Mouse (Mus musculus) embryonic facial prominence, embryonic 15.5 days (tissue): ENCODE results near the gene Pcsk6. TPM values are rescaled to one million over a fixed set of nuclear protein-coding genes. Genes with fewer than 3 reads are reported as not detected.

Experiments
- ATAC-seq: fragments of 200-750 bp; cut with Nextera tagmentation; 2 replicates; pipeline ENCODE4 v1.8.0; 2017; ENCODE audit warnings: low read depth, moderate TSS enrichment; ENCODE audit not compliant: insufficient number of reproducible peaks, low FRiP score, low TSS enrichment
- H3K27ac ChIP-seq: fragments of 300-500 bp; sonication (generic); replicated peaks from 2 replicates; pipeline ENCODE4 v1.5.1; 2015; ENCODE audit warnings: mild to moderate bottlenecking, inconsistent platforms
- H3K27me3 ChIP-seq: fragments of 300-500 bp; sonication (generic); 2 replicates; pipeline ENCODE4 v1.6.1; 2015; ENCODE audit warnings: inconsistent platforms
- H3K36me3 ChIP-seq: fragments of 300-500 bp; sonication (generic); 2 replicates; pipeline ENCODE4 v1.6.1; 2015; ENCODE audit warnings: mild to moderate bottlenecking, inconsistent platforms
- H3K4me1 ChIP-seq: fragments of 300-500 bp; sonication (generic); 2 replicates; pipeline ENCODE4 v1.6.1; 2015; ENCODE audit warnings: inconsistent platforms
- H3K4me2 ChIP-seq: fragments of 300-500 bp; sonication (generic); replicated peaks from 2 replicates; pipeline ENCODE4 v1.6.1; 2015; ENCODE audit warnings: mild to moderate bottlenecking, inconsistent platforms
- H3K4me3 ChIP-seq: fragments of 300-500 bp; sonication (generic); replicated peaks from 2 replicates; pipeline ENCODE4 v1.5.1; 2015; ENCODE audit warnings: mild to moderate bottlenecking, inconsistent platforms
- H3K9ac ChIP-seq: fragments of 300-500 bp; sonication (generic); 2 replicates; pipeline ENCODE4 v1.6.1; 2015; ENCODE audit warnings: inconsistent platforms
- H3K9me3 ChIP-seq: fragments of 300-500 bp; sonication (generic); replicated peaks from 2 replicates; pipeline ENCODE4 v1.6.1; 2016; ENCODE audit warnings: inconsistent platforms
- WGBS: fragments of 180-500 bp; shearing (Covaris S2); methylation state at CpG from one replicate; pipeline ENCODE4 v1.1.7; 2015; 5-methylcytosine and 5-hydroxymethylcytosine counted together
- polyA plus RNA-seq: library from polyadenylated mRNA; unstranded; fragments of >200 nt; fragmentation: Nextera tagmentation; extraction: Ambion mirVana; gene quantifications from 2 replicates; pipeline ENCODE4 v1.2.1, GENCODE M21; 2015

Gene Pcsk6
- polyA plus RNA-seq, 1 experiment from 2014 or later, result 8.5 TPM

DNA sequence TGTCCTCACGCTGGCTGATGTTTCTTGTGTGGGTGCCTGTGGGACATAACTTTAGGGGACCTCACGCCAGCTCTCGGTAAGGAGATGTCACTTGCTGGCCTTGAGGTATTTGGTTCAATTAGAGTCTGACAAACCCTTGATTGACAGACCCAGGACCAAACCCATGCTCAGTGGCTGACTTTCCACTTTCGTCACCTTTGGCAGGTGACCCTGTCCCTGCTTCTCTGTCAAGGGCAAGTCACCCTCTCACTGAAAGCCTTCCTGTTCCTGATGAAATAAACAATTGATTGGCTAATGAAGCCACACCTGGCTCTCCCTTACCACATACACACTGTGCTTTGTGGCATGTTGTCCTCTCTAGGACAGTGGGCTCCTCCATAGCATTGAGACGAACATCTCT is 8.3 kb downstream of the Pcsk6 start:
- no peak for ATAC-seq
- whole genome bisulfite sequencing, result 79% methylated on average over 5 of the region's 5 CpGs
- no peak overlapping the region for H3K4me3 ChIP-seq

DNA sequence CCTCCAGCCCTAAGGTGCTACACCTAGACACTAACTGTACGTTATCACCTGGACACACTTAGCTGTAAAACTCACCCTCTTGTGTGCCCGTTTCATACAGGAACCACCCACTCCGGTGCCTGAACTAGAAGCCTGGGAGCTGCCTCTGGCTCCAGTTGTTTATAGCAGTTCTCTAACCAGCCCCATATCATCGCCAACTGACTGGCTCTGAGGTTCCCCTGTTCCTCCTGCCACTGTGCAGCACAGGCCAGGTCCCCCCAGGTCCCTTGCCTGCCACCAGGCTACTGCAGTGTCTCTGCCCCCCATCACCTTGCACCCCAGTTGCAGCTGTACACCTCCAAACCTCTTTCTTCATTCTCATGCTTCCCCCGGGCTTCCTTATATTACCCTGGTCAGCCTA is 8.7 kb downstream of the Pcsk6 start:
- Histone ChIP-seq H3K4me1 (peaks cover 13% of the 10 kb centered on the region; the same call in 1 of the 2 replicates), H3K27me3 (no peaks in the 10 kb centered on the region; the same call in 1 of the 2 replicates), H3K27ac (no peak overlapping the region), H3K9ac (no peak overlapping the region), H3K9me3 (no peaks in the 10 kb centered on the region), H3K4me3 (no peak overlapping the region), H3K4me2 (no peak overlapping the region), H3K36me3 (no peaks in the 10 kb centered on the region)
- WGBS, result 80% methylated on average over 5 of the region's 5 CpGs
- ATAC-seq, result no peak

More for the DNA sequence above, 8.3 kb downstream of the Pcsk6 start:
- no peak overlapping the region for H3K27ac ChIP-seq
- H3K4me1 ChIP-seq, result peaks cover 13% of the 10 kb centered on the region; the same call in 1 of the 2 replicates
- H3K4me2 ChIP-seq, result no peak overlapping the region
- H3K27me3 ChIP-seq, result peaks cover 3% of the 10 kb centered on the region; the same call in 1 of the 2 replicates
- H3K9me3 ChIP-seq, result no peaks in the 10 kb centered on the region
- no peaks in the 10 kb centered on the region for H3K36me3 ChIP-seq
- no peak overlapping the region for H3K9ac ChIP-seq

DNA sequence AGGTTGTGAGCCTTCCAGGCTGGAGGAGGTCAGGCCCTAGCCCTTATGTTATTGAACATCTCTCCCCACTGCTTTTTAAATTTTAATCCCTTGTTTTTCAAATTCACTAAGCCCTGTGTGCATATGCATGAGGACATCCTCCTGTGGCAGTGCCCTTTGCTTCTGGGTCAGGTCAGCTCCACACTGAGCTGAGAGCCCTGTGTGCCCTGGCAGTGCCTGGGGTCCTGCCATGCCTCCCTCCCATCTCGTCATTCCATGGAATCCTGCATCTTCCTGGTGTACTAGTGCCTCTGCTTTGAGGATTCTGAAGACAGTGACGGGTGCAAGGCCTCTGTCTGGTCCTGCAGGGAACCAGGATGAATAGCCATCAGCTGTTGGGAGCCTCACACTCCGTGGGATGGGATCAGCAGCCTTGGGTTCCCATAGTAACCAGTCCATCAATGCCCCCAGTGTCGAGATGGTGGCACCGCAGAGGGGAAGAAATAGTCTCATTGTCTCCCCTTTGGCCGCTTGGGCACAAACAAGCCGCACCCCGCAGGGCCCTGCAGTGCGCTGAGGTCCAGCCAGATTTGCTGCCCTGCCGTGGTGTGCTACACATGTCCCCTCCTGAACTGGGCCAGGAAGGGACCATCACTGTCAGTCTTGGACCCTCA is 9.5 kb downstream of the Pcsk6 start:
- Histone ChIP-seq H3K36me3 (no peaks in the 10 kb centered on the region), H3K4me1 (peaks cover 13% of the 10 kb centered on the region; the same call in 1 of the 2 replicates), H3K9ac (no peak overlapping the region), H3K4me3 (no peak overlapping the region), H3K4me2 (no peak overlapping the region), H3K27ac (no peak overlapping the region), H3K27me3 (no peaks in the 10 kb centered on the region; the same call in 1 of the 2 replicates), H3K9me3 (no peaks in the 10 kb centered on the region)
- WGBS, result 46% methylated on average over 10 of the region's 10 CpGs
- ATAC-seq, result no peak

DNA sequence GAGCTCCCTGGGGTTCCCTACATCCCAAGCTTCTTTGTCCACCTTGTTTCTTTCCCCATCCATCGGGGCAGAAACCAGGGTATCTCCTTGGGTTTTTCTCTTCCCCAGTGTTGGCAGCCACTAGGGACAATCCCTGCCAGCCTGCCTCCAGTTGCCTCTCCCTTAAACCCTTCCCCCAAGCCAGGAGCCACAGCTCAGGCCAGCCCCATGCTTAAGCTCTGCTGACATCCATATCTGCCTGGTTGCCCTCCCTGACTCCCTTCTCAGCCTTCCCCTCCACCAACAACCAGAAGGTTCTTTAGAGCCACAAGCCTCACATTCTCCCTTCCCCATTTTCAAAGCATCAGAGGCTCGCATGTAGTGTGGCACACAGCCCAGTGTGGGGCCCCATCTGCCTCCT is 10.3 kb downstream of the Pcsk6 start:
- WGBS, result 59% methylated on average over 2 of the region's 2 CpGs

DNA sequence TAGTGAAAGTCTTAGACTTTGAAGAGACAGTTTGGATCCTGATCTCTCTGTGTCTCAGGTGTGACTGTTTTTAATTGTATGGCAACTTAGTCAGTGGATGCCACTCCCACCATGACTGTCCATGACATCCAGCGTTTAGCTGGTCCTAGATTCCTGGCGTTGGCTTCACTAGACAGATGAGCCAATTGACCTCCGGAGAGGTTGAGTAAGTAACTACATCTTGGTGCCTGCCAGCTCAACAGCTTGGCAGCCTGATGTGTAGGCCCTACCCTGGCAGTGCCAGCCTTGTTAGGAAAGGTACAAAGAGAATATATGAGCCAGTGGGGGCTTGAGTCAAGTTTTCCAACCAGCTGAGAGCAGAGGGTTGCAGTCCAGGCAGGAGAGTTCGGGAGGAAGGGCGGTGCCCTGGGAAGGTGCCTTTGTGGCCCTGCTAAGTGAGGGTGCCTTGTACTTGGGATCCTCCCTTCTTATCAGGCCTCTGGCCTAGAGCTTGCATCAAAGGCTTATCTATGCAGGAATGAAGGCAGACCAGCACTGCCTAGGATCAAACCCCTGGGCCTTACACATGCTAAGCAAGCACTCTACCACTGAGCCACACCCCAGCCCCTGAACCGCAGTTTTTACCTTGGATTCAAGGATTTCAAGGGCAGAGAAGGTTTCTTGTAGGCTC is 11.8 kb downstream of the Pcsk6 start:
- Histone ChIP-seq H3K27me3 (no peaks in the 10 kb centered on the region; the same call in 1 of the 2 replicates), H3K4me1 (peaks cover 15% of the 10 kb centered on the region; the same call in 1 of the 2 replicates), H3K9ac (no peak overlapping the region), H3K27ac (no peak overlapping the region), H3K4me2 (no peak overlapping the region), H3K36me3 (no peaks in the 10 kb centered on the region), H3K9me3 (no peaks in the 10 kb centered on the region), H3K4me3 (no peak overlapping the region)
- WGBS, result 85% methylated on average over 6 of the region's 6 CpGs
- no peak for ATAC-seq

More for the DNA sequence above, 10.3 kb downstream of the Pcsk6 start:
- no peak for ATAC-seq
- H3K36me3 ChIP-seq, result no peaks in the 10 kb centered on the region
- no peak overlapping the region for H3K4me3 ChIP-seq
- H3K27me3 ChIP-seq, result no peaks in the 10 kb centered on the region; the same call in 1 of the 2 replicates
- H3K4me2 ChIP-seq, result no peak overlapping the region
- H3K9ac ChIP-seq, result no peak overlapping the region
- H3K9me3 ChIP-seq, result no peaks in the 10 kb centered on the region
- no peak overlapping the region for H3K27ac ChIP-seq
- peaks cover 13% of the 10 kb centered on the region; the same call in 1 of the 2 replicates for H3K4me1 ChIP-seq

DNA sequence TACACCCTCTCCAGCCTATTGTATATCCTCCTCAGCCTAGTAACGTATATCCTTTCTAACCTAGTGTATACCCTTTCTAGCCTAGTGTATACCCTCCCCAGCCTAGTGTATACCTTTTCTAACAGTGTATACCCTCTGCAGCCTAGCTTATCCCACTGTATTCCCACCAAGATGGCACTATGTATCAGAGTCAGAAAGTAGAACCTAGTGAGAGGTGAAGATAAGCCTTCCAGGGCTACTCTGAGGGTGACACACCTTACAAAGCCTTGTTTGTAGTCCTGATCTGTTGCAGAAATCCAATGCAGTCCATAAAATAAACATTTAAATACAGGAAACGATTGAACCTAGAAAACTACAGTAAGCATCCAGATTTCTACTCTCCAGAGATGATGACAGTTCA is 12.4 kb downstream of the Pcsk6 start:
- no peak for ATAC-seq
- no peaks in the 10 kb centered on the region; the same call in 1 of the 2 replicates for H3K27me3 ChIP-seq
- no peak overlapping the region for H3K4me3 ChIP-seq
- H3K4me2 ChIP-seq, result no peak overlapping the region
- H3K27ac ChIP-seq, result no peak overlapping the region
- no peaks in the 10 kb centered on the region for H3K36me3 ChIP-seq
- H3K9ac ChIP-seq, result no peak overlapping the region
- 71% methylated on average over 2 of the region's 2 CpGs for WGBS
- H3K4me1 ChIP-seq, result peaks cover 16% of the 10 kb centered on the region; the same call in 1 of the 2 replicates
- no peaks in the 10 kb centered on the region for H3K9me3 ChIP-seq

DNA sequence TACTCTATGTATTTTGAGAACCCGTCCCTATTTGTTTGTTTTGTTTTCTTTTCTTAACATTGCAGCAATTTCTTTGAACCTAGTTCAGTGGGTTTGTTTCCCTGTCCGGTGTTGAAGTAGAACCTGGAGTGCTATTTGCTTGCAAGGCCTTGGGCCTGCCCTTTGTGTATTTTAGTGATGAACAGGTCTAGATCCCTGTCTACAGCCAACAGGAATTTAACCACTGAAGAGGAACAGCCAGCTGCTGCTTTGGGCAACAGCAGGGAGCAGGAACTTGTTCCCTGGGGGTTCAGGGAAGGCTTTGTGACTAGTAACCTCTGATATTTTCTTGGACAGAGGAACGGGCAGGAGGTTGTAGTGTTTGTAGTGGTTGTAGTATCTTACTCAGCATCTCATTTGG is 15.1 kb downstream of the Pcsk6 start:
- no peak overlapping the region for H3K27ac ChIP-seq
- 67% methylated on average over 3 of the region's 3 CpGs for WGBS
- ATAC-seq, result no peak
- no peak overlapping the region for H3K9ac ChIP-seq
- H3K27me3 ChIP-seq, result no peaks in the 10 kb centered on the region
- no peak overlapping the region for H3K4me2 ChIP-seq
- H3K4me3 ChIP-seq, result no peak overlapping the region
- H3K4me1 ChIP-seq, result peaks cover 23% of the 10 kb centered on the region
- no peaks in the 10 kb centered on the region for H3K9me3 ChIP-seq
- H3K36me3 ChIP-seq, result no peaks in the 10 kb centered on the region

DNA sequence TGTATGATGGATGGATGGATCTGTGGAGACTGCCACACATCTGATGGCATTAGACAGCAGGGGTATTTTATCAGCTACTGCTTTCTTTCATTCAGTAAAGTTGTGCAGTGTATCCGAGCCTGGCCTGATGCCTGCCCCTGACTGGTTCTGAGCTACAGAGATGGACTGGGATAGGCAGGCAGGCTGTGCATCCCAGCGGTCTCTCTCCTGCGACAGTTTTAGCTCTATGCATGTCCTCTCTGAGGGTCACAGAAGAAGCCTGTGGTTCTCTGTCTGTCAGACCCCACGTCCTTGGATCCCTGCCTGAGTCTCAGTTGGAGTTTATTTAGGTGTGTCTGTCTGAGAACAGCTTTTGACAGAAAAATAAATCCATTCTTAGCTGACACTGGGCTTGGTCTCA is 16.7 kb downstream of the Pcsk6 start:
- H3K36me3 ChIP-seq, result no peaks in the 10 kb centered on the region
- H3K9me3 ChIP-seq, result no peaks in the 10 kb centered on the region
- no peaks in the 10 kb centered on the region for H3K27me3 ChIP-seq
- 62% methylated on average over 4 of the region's 4 CpGs for WGBS
- H3K4me1 ChIP-seq, result peaks cover 26% of the 10 kb centered on the region
- H3K4me3 ChIP-seq, result no peak overlapping the region
- H3K27ac ChIP-seq, result no peak overlapping the region
- no peak overlapping the region for H3K4me2 ChIP-seq
- no peak for ATAC-seq
- no peak overlapping the region for H3K9ac ChIP-seq

DNA sequence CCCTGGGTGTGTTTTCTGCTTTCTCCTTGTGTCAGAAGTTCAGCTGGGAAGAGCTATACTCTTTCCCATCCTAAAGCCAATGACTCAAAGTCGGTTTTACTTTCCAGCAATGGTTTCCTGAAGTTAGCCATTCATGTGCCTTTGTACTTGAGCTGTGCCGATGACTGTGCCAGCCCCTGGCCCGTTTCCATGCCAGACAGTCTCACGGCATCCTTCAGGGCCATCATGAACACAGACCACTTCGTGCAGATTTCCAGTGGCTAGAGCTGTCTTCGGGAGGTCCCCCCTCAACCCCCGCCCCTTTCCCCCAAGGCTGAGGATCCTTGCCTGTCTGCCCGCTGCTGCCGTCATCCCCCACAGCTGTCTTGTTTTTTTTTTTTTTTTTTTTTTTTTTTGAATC is 17.8 kb downstream of the Pcsk6 start:
- ATAC-seq, result no peak
- Histone ChIP-seq H3K27me3 (no peaks in the 10 kb centered on the region), H3K9me3 (no peaks in the 10 kb centered on the region), H3K4me1 (peaks cover 26% of the 10 kb centered on the region), H3K27ac (no peak overlapping the region), H3K4me3 (no peak overlapping the region), H3K36me3 (no peaks in the 10 kb centered on the region), H3K4me2 (no peak overlapping the region), H3K9ac (no peak overlapping the region)
- 45% methylated on average over 9 of the region's 9 CpGs for WGBS

DNA sequence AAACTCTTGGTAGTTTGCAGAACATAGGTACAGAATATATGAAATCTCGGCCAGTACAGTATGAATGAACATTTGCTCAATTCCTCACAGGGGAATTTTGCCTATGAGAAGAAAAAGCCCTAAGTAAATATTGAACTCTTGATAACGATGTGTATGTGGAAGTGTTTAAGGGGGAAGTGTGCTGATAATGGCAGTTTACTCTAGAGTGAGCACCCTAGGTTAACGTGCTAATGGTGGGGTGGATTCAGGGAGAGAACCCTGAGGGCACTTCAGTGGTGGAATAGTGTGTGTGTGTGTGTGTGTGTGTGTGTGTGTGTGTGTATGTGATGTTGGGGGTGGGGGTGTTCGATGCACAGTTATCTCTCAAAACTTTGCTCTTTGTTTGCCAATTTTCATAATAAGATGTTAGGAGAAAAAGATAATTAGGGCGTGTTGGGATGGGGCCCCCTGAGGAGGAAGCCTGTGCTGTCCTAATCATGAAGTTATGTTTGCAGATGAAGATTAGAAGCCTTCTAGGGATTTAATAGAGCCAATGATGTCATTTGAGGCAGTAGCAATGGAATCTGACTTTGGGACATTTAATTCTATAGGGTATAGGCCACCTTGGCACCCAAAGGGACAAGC is 19.2 kb downstream of the Pcsk6 start:
- H3K9me3 ChIP-seq, result no peaks in the 10 kb centered on the region
- H3K4me2 ChIP-seq, result peak overlapping the region; percentile 50
- peaks cover 26% of the 10 kb centered on the region for H3K4me1 ChIP-seq
- no peaks in the 10 kb centered on the region for H3K36me3 ChIP-seq
- WGBS, result 61% methylated on average over 5 of the region's 5 CpGs
- no peaks in the 10 kb centered on the region for H3K27me3 ChIP-seq
- no peak overlapping the region for H3K4me3 ChIP-seq
- no peak overlapping the region for H3K9ac ChIP-seq
- no peak overlapping the region for H3K27ac ChIP-seq
- no peak for ATAC-seq

DNA sequence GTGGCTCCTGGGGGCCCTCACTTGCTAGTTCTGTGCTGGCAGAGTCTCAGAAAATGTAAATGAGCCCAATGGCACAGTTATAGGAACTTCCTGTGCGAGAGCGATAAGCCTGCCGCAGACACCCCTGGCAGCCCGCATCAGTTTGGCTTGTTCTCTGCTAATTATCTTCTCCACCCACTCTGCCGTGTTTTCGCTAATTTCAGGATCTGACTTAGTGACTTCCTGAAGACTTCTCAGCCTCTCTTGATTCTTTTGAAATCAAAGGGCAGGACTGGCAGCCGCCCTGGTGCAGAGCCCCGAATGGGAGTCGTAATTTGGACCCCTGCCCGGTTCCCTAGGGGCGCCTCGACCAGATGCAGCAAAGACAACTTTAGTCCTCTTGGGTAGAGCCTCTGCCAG is 19.8 kb downstream of the Pcsk6 start:
- no peak; the same call in 1 of the 2 replicates for ATAC-seq
- Histone ChIP-seq H3K27me3 (no peaks in the 10 kb centered on the region), H3K27ac (peak overlapping the region; percentile 17; the same call in 1 of the 2 replicates), H3K4me1 (peaks cover 26% of the 10 kb centered on the region), H3K9ac (no peak overlapping the region), H3K36me3 (no peaks in the 10 kb centered on the region), H3K4me2 (peak overlapping the region; percentile 50), H3K9me3 (no peaks in the 10 kb centered on the region), H3K4me3 (peak overlapping the region; percentile 30)
- 8% methylated on average over 12 of the region's 12 CpGs for WGBS
